Mouse (Mus musculus): ENCODE data around the gene Gatad2b.

- TF ChIP-seq GATA1 (IDR thresholded peaks at IDR 0.05; ENCODE audit: borderline replicate concordance, low read length) (no peak), FLI1 (IDR thresholded peaks at IDR 0.05; ENCODE audit: low read length) (no peak)
Measured at GRCm38 (mm10) chr3:90395629-90396028, 102.7 kb downstream of the Gatad2b start.
